Mouse (Mus musculus) lung, postnatal 14 days (tissue): ENCODE measurements around the gene Fkbp4.
"Not testable (repeated sequence)": the region's sequence is repeated elsewhere in the genome, so short reads cannot be mapped to it uniquely, and the experiment has no call there.

Experiments used
- DNase-seq: peaks from one replicate; pipeline ENCODE4 v3.0.0; 2021

Gene Fkbp4

DNA sequence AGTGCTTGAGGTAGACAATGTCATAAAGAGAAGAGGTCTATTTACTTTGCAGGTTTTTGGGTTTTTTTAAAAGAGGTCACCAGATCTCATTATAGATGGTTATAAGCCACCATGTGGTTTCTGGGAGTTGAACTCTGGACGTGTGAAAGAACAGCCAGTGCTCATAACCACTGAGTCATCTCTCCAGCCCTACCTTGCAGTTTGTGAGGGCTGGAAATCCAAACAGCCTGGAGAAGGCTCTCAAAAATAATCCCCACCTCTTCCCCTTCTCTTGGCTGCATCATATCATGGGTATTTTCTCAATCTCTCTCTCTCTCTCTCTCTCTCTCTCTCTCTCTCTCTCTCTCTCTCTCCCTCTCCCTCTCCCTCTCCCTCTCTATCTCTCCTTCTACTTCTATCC, 47.8 kb downstream of the Fkbp4 start:
- no peak for DNase-seq

DNA sequence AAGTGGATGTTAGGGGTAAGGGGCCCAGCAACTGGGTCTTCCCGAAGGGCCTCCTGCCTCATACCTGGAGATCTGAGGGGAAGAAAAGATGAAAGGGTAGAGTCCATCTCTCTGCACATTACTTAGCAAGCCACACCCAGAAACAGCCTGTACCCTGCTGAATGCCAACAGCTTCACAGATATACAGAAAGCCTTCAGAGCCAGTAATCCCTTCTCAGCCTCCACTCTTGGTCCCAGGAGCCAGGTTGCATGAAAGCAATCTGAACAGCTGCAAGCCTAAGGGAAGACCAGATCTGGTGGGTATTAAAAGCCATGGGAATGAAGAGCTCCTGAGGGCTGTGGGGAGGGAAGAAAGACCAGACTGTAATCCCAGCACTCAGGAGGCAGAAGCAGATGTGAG, 49.3 kb downstream of the Fkbp4 start:
- DNase-seq, result no peak

DNA sequence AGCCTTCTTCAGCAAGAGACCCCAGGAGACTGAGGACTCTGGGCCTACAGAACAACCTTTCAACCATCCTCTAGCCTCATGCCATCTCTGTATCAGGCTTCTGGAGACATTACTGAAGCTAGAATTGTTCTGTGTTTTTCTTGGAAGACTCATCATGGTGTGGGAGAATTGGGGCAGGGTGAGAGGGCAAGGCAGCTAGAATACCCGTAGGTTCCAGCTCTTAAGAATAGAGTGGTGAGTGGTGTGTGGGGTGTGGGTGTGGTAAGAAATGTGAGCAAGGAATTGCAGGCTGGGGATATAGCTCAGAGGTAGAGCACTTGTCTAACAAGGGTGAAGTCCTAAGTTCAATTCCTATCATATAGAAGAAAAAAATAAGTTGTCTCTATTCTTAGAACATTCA, 53.5 kb downstream of the Fkbp4 start:
- DNase-seq, result no peak

DNA sequence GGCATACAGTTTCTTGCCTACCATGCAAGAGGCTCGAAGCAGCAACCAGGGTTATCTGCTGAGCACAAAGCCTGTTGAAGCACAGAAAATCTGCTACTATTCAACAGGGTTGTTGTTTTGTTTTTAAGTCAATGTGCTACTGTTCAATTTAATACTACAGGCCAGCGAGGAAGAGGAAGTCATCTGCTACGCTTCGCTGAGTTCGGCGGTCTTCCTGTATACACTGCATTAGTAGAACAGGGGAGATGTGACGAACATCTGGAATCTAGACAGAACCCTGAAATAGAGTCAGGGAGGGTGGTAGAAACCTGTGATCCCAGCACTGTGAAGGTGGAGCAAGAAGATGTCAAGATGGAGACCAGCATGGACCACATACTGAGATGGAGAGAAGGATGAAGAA, 54.7 kb downstream of the Fkbp4 start:
- no peak for DNase-seq

DNA sequence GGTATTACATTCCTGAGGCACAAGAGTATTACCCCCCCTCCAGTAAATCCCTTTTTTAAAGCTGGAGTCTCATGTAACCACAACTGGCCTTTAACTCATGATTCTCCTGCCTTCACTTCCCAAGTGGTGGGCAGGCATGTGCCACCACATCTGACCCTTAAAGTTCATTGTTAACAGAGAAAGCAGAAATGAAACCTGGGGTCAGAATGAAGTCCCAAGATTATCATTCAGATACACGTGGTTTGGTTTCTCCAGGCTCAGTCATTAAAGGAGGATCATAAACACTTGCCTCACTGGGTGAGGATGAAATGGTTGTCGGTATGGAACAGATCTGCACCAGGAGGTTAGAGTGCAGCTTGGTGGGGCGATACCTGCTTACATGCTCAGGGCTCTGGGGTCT, 57.2 kb downstream of the Fkbp4 start:
- DNase-seq, result no peak

DNA sequence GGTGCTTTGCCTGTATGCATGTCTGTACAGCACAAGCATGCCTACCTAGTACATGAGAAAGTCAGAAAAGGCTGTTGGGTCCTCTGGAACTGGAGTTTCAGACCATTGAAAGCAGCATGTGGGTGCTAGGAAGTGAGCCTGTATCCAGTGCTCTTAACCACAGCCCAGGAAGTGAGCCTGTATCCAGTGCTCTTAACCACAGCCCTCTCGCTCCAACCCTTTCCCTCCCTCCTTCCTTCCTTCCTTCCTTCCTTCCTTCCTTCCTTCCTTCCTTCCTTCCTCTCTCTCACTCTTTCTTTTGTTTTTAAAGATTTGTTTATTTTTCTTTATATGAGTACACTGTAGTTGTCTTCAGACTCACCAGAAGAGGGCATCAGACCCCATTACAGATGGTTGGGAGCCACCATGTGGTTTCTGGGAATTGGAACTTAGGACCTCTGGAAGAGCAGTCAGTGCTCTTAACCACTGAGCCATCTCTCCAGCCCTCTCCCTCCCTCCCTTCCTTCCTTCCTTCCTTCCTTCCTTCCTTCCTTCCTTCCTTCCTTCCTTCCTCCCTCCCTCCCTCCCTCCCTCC, 57.8 kb downstream of the Fkbp4 start:
- DNase-seq, result not testable (repeated sequence)
